Mouse (Mus musculus) kidney, adult 2 months (tissue): ENCODE data around the gene Trmt1. TPM values are rescaled to one million over a fixed set of nuclear protein-coding genes. Genes with fewer than 3 reads are reported as not detected.
A peak's percentile ranks its signal among the peaks of the same experiment; 100 is the strongest.

Experiments used
- DNase-seq: peaks from one replicate; pipeline ENCODE4 v3.0.0; 2021
- H3K27ac ChIP-seq: fragments of 200-500 bp; 2 replicates; pipeline ENCODE4 v1.5.1; 2012; ENCODE audit warnings: low read depth, low read length, control low read depth, inconsistent platforms; ENCODE audit not compliant: insufficient read depth
- H3K27me3 ChIP-seq: fragments of 200-500 bp; replicated peaks from 2 replicates; pipeline ENCODE4 v1.6.1; 2012; ENCODE audit warnings: mild to moderate bottlenecking, moderate library complexity, low read length, inconsistent platforms; ENCODE audit not compliant: control insufficient read depth, insufficient read depth
- H3K36me3 ChIP-seq: fragments of 200-500 bp; 2 replicates; pipeline ENCODE4 v1.6.1; 2012; ENCODE audit warnings: mild to moderate bottlenecking, moderate library complexity, low read length, inconsistent platforms; ENCODE audit not compliant: control insufficient read depth, insufficient read depth
- H3K4me1 ChIP-seq: fragments of 200-500 bp; 2 replicates; pipeline ENCODE4 v1.6.1; 2011; ENCODE audit warnings: low read length; ENCODE audit not compliant: control insufficient read depth, insufficient read depth
- H3K4me3 ChIP-seq: fragments of 200-500 bp; 2 replicates; pipeline ENCODE4 v1.5.1; 2011; ENCODE audit warnings: mild to moderate bottlenecking, low read depth, low read length, control low read depth; ENCODE audit not compliant: insufficient read depth
- CTCF ChIP-seq: fragments of 200-500 bp; conservative IDR thresholded peaks from 2 replicates; pipeline ENCODE4 v1.5.1; 2011; ENCODE audit warnings: low read depth, mild to moderate bottlenecking, control low read depth, low read length, moderate library complexity, mixed read lengths; ENCODE audit not compliant: insufficient read depth, insufficient read length
- POLR2A ChIP-seq: fragments of 200-500 bp; IDR thresholded peaks from one replicate; pipeline ENCODE4 v1.6.1; 2011; ENCODE audit warnings: low read depth, low read length, control low read depth
- WGBS: fragments of 180-500 bp; shearing (Covaris S2); methylation state at CpG from one replicate; pipeline ENCODE4 v1.1.7; 2018; 5-methylcytosine and 5-hydroxymethylcytosine counted together
- polyA plus RNA-seq: library from polyadenylated mRNA; depleted of rRNA; stranded (reverse); fragments of >200 nt; gene quantifications from 2 replicates; pipeline ENCODE4 v1.2.3, GENCODE M21; 2012; rRNA removed

The Trmt1 gene
- polyA plus RNA-seq, result 73.7 and 98.9 TPM in 2 replicates

DNA sequence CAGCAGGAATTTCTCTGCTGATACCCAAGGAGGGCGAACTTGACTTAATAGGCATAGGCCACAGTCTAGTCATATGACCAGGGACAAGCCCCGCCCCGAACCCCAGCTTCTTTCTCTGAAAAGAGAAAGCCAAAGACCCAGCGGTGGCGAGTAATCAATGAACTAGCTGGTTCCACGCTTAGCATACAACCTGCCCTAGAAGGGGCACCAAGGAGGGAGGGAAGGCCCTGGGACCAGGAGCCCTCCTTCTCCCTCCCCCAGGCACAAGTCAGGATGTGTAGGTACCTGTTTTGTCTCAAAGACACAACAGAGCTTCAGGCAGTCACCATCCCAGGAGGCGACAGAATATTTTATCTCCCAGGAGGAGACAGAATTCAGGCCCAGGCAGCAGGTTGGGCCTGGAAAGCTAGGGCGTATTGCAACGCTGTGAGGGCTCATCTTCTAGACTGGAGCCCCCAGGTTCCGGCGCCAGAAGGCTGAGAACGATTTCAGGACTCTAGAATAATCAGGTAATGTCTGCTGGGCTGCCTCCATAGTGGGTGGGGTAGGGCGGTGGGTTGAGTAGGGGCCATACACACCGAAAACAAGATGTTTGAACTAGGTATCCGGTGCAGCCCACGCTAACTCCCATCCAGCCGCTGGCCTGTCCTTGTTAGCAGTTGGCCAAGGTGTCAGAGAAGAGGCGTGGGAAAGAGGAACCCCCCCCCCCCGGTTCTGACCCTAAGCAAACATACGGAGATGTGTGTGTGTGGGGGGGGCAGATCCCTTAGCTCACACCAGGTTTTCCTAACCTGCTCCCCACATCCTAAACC is at the start of gene Trmt1:
TSS of gene Trmt1 (plus strand) at position 117 of the 812 bp plus-strand sequence.
- H3K4me3 ChIP-seq, result peak within 1 kb of the TSS; percentile 88
- peaks cover 26% of the 10 kb centered on the region for H3K4me1 ChIP-seq
- WGBS, result 11% methylated on average over 20 of the region's 20 CpGs
- H3K27me3 ChIP-seq, result no peaks in the 10 kb centered on the region
- peak within 1 kb of the TSS; percentile 52 for H3K27ac ChIP-seq
- TF ChIP-seq POLR2A (no peak), CTCF (no peak)
- peak; percentile 61 for DNase-seq
- no peaks in the 10 kb centered on the region for H3K36me3 ChIP-seq

DNA sequence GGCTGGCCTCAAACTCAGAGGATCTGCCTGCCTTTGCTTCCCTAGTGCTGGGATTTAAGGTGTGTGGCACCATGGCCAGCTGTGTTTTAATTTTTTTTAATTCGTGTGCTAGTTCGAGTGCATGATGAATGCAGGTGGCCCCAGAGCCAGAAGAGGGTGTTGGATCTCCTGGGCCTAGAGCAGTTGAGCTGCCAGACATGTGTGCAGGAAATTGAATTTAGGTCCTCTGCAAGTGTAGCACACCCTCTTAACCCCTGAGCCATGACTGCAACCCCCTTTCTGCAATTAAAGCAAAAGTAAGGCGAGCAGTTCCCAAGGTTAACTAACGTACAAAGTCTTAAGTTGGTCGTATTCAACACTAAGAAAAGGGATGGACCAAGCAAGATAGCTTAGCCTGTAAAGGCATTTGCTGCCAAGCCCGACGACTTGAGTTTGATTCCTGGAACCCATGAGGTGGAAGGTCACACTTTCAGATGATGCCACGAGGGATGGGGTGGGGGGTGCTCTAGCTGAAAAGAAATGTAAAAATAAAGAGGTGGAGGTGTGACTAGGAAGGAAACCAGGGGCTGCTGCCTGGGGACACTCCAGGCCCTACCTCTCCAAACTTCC is 48.1 kb upstream of the Trmt1 start:
- H3K36me3 ChIP-seq, result no peaks in the 10 kb centered on the region
- H3K4me1 ChIP-seq, result 0 out of 2 replicates have a peak, but pooled peaks cover 4% of the 10 kb centered on the region
- H3K27ac ChIP-seq, result no peak overlapping the region
- peak; percentile 52 for DNase-seq
- TF ChIP-seq POLR2A (no peak), CTCF (no peak)
- 45% methylated on average over 8 of the region's 8 CpGs for WGBS
- H3K27me3 ChIP-seq, result no peaks in the 10 kb centered on the region
- peak overlapping the region; percentile 88 for H3K4me3 ChIP-seq

DNA sequence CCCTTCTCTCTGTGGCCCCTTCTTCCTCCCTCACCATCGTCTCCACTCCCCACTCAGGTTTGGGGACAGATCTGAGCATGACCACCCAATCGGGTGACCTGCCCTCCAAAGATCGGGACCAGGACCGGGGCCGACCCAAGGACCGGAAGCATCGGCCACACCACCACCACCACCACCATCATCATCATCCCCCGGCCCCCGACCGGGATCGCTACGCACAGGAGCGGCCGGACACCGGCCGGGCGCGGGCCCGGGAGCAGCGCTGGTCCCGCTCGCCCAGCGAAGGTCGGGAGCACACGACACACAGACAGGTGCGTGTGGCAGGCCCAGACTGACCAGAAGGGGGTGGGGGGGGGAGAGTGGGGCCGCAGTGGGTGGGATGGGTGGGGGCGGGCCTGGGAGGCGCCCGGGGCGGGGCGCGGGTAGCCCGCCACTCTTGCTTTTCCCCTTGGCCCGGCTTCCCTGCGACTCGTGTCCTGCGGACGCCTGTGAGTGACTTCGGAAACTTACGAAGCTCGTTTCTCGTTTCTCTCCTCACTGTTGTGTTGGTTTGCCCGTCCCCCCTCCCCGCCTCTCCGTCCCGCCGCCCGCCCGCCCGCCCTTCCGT is 47.4 kb upstream of the Trmt1 start:
- no peak for TF ChIP-seq CTCF
- TF ChIP-seq POLR2A, result no peak
- 0 out of 2 replicates have a peak, but pooled peaks cover 4% of the 10 kb centered on the region for H3K4me1 ChIP-seq
- no peaks in the 10 kb centered on the region for H3K36me3 ChIP-seq
- no peaks in the 10 kb centered on the region for H3K27me3 ChIP-seq
- peak overlapping the region; percentile 88 for H3K4me3 ChIP-seq
- DNase-seq, result peak; percentile 26
- 2% methylated on average over 47 of the region's 52 CpGs for WGBS
- H3K27ac ChIP-seq, result no peak overlapping the region

DNA sequence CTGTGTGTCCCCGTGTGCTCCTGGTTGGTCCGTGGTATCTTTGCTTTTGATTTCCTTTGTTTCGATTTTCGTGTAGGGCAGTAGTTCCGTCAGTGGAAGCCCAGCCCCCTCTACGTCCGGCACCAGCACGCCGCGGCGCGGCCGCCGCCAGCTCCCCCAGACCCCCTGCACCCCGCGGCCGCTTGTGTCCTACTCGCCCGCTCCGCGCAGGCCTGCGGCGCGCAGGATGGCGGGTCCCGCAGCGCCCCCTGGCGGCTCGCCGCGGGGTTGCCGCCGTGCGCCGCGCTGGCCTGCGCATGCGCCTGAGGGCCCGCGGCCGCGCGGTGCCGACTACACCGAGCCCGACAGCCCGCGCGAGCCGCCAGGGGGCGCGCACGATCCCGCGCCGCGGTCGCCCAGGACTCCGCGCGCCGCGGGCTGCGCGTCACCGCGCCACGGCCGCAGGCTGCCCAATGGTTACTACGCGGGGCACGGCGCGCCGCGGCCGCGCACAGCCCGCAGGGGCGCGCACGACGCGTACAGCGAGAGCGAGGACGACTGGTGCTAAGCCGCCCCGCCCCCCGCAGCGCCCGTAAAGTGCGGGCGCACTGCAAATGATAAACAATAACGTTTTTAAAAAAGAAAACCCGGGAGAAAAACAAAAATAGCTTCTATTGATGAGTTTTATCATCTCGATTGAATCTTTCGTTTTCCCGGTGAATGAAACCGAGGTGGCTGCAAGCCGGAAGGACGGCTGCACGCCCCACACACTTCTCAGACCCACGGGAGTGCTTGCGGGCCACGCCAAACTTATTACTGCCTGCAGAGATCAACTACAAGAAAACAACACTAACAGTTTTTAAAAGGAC is 46.7 kb upstream of the Trmt1 start:
- Histone ChIP-seq H3K27ac (peak overlapping the region; percentile 70), H3K27me3 (no peaks in the 10 kb centered on the region), H3K4me3 (peak overlapping the region; percentile 88), H3K4me1 (0 out of 2 replicates have a peak, but pooled peaks cover 4% of the 10 kb centered on the region), H3K36me3 (no peaks in the 10 kb centered on the region)
- DNase-seq, result peak; percentile 97
- TF ChIP-seq POLR2A, result peak; percentile 20
- peak; percentile 53; the same call in 1 of the 2 replicates for TF ChIP-seq CTCF
- WGBS, result 2% methylated on average over 103 of the region's 106 CpGs

DNA sequence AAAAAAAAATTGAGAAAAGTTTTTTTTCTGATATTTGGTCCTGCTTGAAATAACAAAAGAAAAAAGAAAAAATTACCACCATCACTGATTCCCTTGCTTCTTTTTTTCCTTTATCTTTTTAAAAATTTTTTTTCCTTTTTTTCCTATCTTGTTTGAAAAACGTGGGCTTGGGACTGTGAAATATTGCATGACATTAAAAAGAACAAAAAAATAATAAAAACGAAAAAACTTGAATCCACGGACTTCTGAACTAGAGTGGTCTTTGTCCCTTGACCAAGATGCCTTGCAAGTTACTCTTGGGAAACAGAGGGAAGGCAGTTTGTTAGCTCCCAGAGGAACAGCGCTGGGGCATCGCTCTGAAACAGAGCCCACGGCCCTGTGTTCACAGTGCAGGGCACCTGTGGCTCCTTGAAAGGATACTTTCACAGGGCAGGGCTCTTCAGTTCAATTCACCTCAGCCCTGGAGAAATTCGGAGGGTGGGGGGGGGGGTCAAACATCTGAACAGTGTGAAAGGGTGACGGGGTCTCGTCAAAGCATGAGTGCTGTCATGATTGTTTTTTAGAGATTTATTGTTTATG is 46.0 kb upstream of the Trmt1 start:
- no peak overlapping the region for H3K4me3 ChIP-seq
- TF ChIP-seq CTCF, result no peak
- TF ChIP-seq POLR2A, result no peak
- DNase-seq, result no peak
- 27% methylated on average over 9 of the region's 9 CpGs for WGBS
- H3K36me3 ChIP-seq, result no peaks in the 10 kb centered on the region
- 0 out of 2 replicates have a peak, but pooled peaks cover 4% of the 10 kb centered on the region for H3K4me1 ChIP-seq
- no peak overlapping the region; the same call in 1 of the 2 replicates for H3K27ac ChIP-seq
- no peaks in the 10 kb centered on the region for H3K27me3 ChIP-seq

DNA sequence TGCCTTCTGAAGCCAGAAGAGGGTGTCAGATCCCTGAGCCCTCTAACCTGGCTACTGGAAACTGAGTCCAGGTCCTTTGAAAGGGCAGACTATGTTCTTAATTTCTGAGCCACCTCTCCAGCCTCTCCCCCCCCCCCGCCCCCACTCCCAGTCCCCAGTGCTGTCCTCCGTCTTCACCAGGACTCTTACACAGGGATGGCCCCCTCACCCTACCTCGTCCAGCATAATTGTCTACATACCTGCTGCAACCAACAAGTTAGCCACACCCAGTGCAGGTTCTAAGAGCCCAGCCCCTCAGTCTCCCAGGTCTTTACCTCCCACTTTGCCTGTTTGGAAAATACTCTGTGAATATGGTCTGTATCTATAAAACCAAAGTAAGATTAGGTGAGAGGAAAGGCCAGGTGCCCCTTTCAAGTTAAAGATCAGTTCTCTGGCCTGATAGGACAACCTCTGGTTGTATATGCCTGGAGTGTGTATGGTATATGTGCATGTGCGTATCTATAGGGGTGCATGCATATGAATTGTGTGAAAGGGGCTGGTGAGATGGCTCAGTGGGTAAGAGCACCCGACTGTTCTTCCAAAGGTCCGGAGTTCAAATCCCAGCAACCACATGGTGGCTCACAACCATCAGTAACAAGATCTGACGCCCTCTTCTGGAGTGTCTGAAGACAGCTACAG is 45.4 kb upstream of the Trmt1 start:
- 77% methylated on average over 7 of the region's 7 CpGs for WGBS
- Histone ChIP-seq H3K4me1 (0 out of 2 replicates have a peak, but pooled peaks cover 4% of the 10 kb centered on the region), H3K4me3 (no peak overlapping the region), H3K36me3 (no peaks in the 10 kb centered on the region), H3K27me3 (no peaks in the 10 kb centered on the region), H3K27ac (no peak overlapping the region)
- no peak for DNase-seq
- TF ChIP-seq POLR2A (no peak), CTCF (no peak)
